Comparison of ENCODE assay signal across 9 mouse cellular contexts in genomic region chr1:59163030-59163461, GRCm38 (mm10). TPM values are rescaled to one million over a fixed set of nuclear protein-coding genes. Genes with fewer than 3 reads are reported as not detected.
DNase-seq lines count a peak whose midpoint lies in the region; ATAC-seq and TF ChIP-seq lines count a peak whose summit lies in the region.
"Had no signal": no experiment of that assay in that cellular context is flagged by ENCODE, and none has a peak within 500 bp of the region (broad histone marks: within the 10 kb centered on the region; RNA-seq: fewer than 3 reads in every experiment).

Mpp4 (minus strand) TSS chr1:59163389.

- peak; percentile 46 for DNase-seq in MEL (ENCODE audit: low read depth, low spot score)
- DNase-seq in embryo, embryonic 11 days: no peak
- no peak for DNase-seq in kidney, postnatal 25 days
- no peak for DNase-seq in heart, adult 2 months

- H3K9me3 ChIP-seq in MEL (replicated peaks; ENCODE audit: insufficient read depth, low read length): no peaks in the 10 kb centered on the region

- H3K27me3 ChIP-seq in C2C12 (ENCODE audit: control insufficient read depth, insufficient read depth, insufficient read length) (no peaks in the 10 kb centered on the region), MEL (ENCODE audit: control insufficient read depth in 1 of 2, insufficient read depth in 2 of 2, low read length in 2 of 2) (no peaks in the 10 kb centered on the region)
- H3K27me3 ChIP-seq in heart, adult 2 months (ENCODE audit: control insufficient read depth, insufficient read depth, low read length): no peaks in the 10 kb centered on the region

- H3K27ac ChIP-seq in MEL (ENCODE audit: control insufficient read depth, low read depth, low read length): peak within 1 kb of the TSS; percentile 34; the same call in 1 of the 2 replicates
- H3K27ac ChIP-seq in heart, adult 2 months: no peak within 1 kb of the TSS

- TF ChIP-seq POLR2A in MEL (IDR thresholded peaks at IDR 0.05; ENCODE audit: control insufficient read depth in 1 of 2, insufficient read depth in 1 of 2, low read depth in 1 of 2, low read length in 2 of 2, poor library complexity in 1 of 2): no peak
- no peak for TF ChIP-seq POLR2A in heart, adult 2 months (IDR thresholded peaks at IDR 0.05; ENCODE audit: insufficient read depth, low read depth, low read length)

- no peak for TF ChIP-seq RAD21 in MEL (IDR thresholded peaks at IDR 0.05; ENCODE audit: low read depth, low read length)

- no peaks in the 10 kb centered on the region for H3K79me2 ChIP-seq in C2C12 (ENCODE audit: control insufficient read depth, insufficient read depth)
- no peaks in the 10 kb centered on the region for H3K79me2 ChIP-seq in MEL (ENCODE audit: control insufficient read depth, insufficient read depth, low read length, poor library complexity)
- no peaks in the 10 kb centered on the region for H3K79me2 ChIP-seq in heart, adult 2 months (replicated peaks; ENCODE audit: control insufficient read depth, insufficient read depth, low read length)

- no peaks in the 10 kb centered on the region; a peak in 1 of 4 replicates for H3K4me1 ChIP-seq in MEL (ENCODE audit: control insufficient read depth in 1 of 2, insufficient read depth in 2 of 2, low read length in 2 of 2)
- peaks cover 1% of the 10 kb centered on the region for H3K4me1 ChIP-seq in heart, adult 2 months (ENCODE audit: control insufficient read depth, insufficient read depth, low read length)

- H3K4me3 ChIP-seq in C2C12 (ENCODE audit: insufficient read depth, poor library complexity, severe bottlenecking): no peak within 1 kb of the TSS
- no peak within 1 kb of the TSS for H3K4me3 ChIP-seq in MEL (ENCODE audit: control insufficient read depth in 1 of 2, insufficient read depth in 1 of 2, low read depth in 2 of 2, low read length in 2 of 2)
- no peak within 1 kb of the TSS for H3K4me3 ChIP-seq in heart, adult 2 months
- H3K4me3 ChIP-seq: erythroblast, embryonic 14.5 days had no signal

- 61% methylated on average over 12 of the region's 12 CpGs for WGBS in heart, adult 2 months

- H3K79me3 ChIP-seq in C2C12 (ENCODE audit: low read depth): no peaks in the 10 kb centered on the region

- TF ChIP-seq CTCF in C2C12 (IDR thresholded peaks at IDR 0.05; ENCODE audit: control insufficient read depth, insufficient read depth, insufficient read length) (no peak), MEL (IDR thresholded peaks at IDR 0.05 in 2 of 3, conservative IDR thresholded peaks at IDR 0.05 in 1 of 3; ENCODE audit: control insufficient read depth in 1 of 3, insufficient read depth in 1 of 3, low read depth in 2 of 3, low read length in 3 of 3, poor library complexity in 1 of 3, severe bottlenecking in 1 of 3) (no peak)
- TF ChIP-seq CTCF in heart, adult 2 months (IDR thresholded peaks at IDR 0.05): no peak

- peak; percentile 95 for ATAC-seq in granulocyte monocyte progenitor cell, adult 5-6 weeks (replicated peaks; ENCODE audit: poor library complexity, severe bottlenecking)
- peak; percentile 71 for ATAC-seq in megakaryocyte-erythroid progenitor cell, adult 5-6 weeks (replicated peaks; ENCODE audit: low FRiP score, low TSS enrichment, poor library complexity, severe bottlenecking)
- no peak for ATAC-seq in erythroblast, adult 5-6 weeks (replicated peaks; ENCODE audit: low FRiP score, poor library complexity, severe bottlenecking)

- peaks cover 23% of the 10 kb centered on the region for H3K36me3 ChIP-seq in C2C12 (ENCODE audit: control insufficient read depth, insufficient read depth)
- H3K36me3 ChIP-seq in MEL (ENCODE audit: control insufficient read depth in 1 of 2, insufficient read depth in 2 of 2, low read length in 2 of 2): no peaks in the 10 kb centered on the region
- H3K36me3 ChIP-seq in heart, adult 2 months (ENCODE audit: control insufficient read depth, insufficient read depth, low read length): no peaks in the 10 kb centered on the region

- H3ac ChIP-seq in C2C12 (ENCODE audit: control insufficient read depth, insufficient read length, low read depth): peak within 1 kb of the TSS; percentile 32

- H3K9ac ChIP-seq in MEL (ENCODE audit: control insufficient read depth, low read depth, low read length, poor library complexity, severe bottlenecking): no peak within 1 kb of the TSS
- no peak within 1 kb of the TSS for H3K9ac ChIP-seq in heart, adult 2 months (ENCODE audit: low read depth, low read length)

- TF ChIP-seq EP300 in MEL (IDR thresholded peaks at IDR 0.05; ENCODE audit: low read depth in 1 of 2, low read length in 2 of 2): no peak
- TF ChIP-seq EP300 in heart, adult 2 months (IDR thresholded peaks at IDR 0.05; ENCODE audit: insufficient read depth, low read depth, low read length): no peak

- intact Hi-C loops in heart, adult 2 months (cut with DNase I): no loop called here

TF ChIP-seq in C2C12, 6 proteins besides CTCF, POLR2A, EP300 and RAD21:
- TF ChIP-seq USF1 (IDR thresholded peaks at IDR 0.05; ENCODE audit: low read depth) (no peak), CEBPB (IDR thresholded peaks at IDR 0.05; ENCODE audit: low read depth) (no peak), MAX (IDR thresholded peaks at IDR 0.05) (peak; percentile 85), MYOD1 (IDR thresholded peaks at IDR 0.05; ENCODE audit: control insufficient read depth, insufficient read length, low read depth) (peak; percentile 91), MYOG (IDR thresholded peaks at IDR 0.05; ENCODE audit: control insufficient read depth, extremely low read depth, insufficient read length) (no peak), FOSL1 (IDR thresholded peaks at IDR 0.05; ENCODE audit: insufficient read depth, low read length, poor library complexity, severe bottlenecking) (peak; percentile 88)

TF ChIP-seq in MEL, 35 proteins besides CTCF, POLR2A, EP300 and RAD21:
- no peak for TF ChIP-seq BHLHE40 (IDR thresholded peaks at IDR 0.05; ENCODE audit: borderline replicate concordance, low read depth, low read length)
- TF ChIP-seq UBTF (IDR thresholded peaks at IDR 0.05; ENCODE audit: borderline replicate concordance, insufficient read depth, low read depth, low read length): no peak
- no peak for TF ChIP-seq USF2 (IDR thresholded peaks at IDR 0.05; ENCODE audit: borderline replicate concordance in 1 of 2, insufficient read depth in 1 of 2, low read depth in 1 of 2, low read length in 2 of 2)
- TF ChIP-seq TAL1 (IDR thresholded peaks at IDR 0.05; ENCODE audit: low read length): no peak
- no peak for TF ChIP-seq TBP (IDR thresholded peaks at IDR 0.05; ENCODE audit: low read depth, low read length)
- no peak for TF ChIP-seq MAFK (IDR thresholded peaks at IDR 0.05; ENCODE audit: borderline replicate concordance, low read depth, low read length)
- TF ChIP-seq ZNF384 (IDR thresholded peaks at IDR 0.05; ENCODE audit: low read depth, low read length): no peak
- no peak for TF ChIP-seq ZKSCAN1 (IDR thresholded peaks at IDR 0.05; ENCODE audit: low read depth, low read length)
- no peak for TF ChIP-seq E2F4 (IDR thresholded peaks at IDR 0.05; ENCODE audit: borderline replicate concordance, low read depth, low read length)
- TF ChIP-seq HCFC1 (IDR thresholded peaks at IDR 0.05; ENCODE audit: low read depth, low read length): no peak

RNA-seq across cellular contexts. Expression of gene Mpp4, which starts in this region (rescaled TPM):
- polyA plus RNA-seq in C2C12 (2012; fragmentation: generic; extraction: Trizol): 0.51 TPM
- total RNA-seq in MEL (2012; rRNA removed): 0.23 and 0.29 TPM in 2 replicates
- under 1 TPM in 1 of 2 experiments, not detected in 1; 0.19 TPM for polyA plus RNA-seq in MEL (2012; ENCODE audit: insufficient read depth in 1 of 2, insufficient read length in 2 of 2, low read depth in 1 of 2, low replicate concordance in 2 of 2, missing spikeins in 1 of 2)
- 2.1 and 2.9 TPM in 2 replicates for total RNA-seq in granulocyte monocyte progenitor cell, adult 5-6 weeks (2014; fragmentation: Nextera tagmentation)
- total RNA-seq in granulocyte monocyte progenitor cell, adult 5-6 weeks (2017): 0.39 TPM in 1 of 2 replicates, not detected in the other
- total RNA-seq in megakaryocyte-erythroid progenitor cell, adult 5-6 weeks (2014; fragmentation: Nextera tagmentation): 0.76 and 1.7 TPM in 2 replicates
- total RNA-seq in megakaryocyte-erythroid progenitor cell, adult 5-6 weeks (2017): 2.6 TPM in 1 of 2 replicates, not detected in the other
- total RNA-seq in erythroblast, adult 5-6 weeks (2015; ENCODE audit: low replicate concordance): 0.84 and 1.9 TPM in 2 replicates
- 0.56 and 0.85 TPM in 2 replicates for total RNA-seq in erythroblast, adult 5-6 weeks (2017; ENCODE audit: low replicate concordance)
- total RNA-seq in heart, adult 2 months (2021): not detected
- polyA plus RNA-seq in heart, adult 2 months (2012; rRNA removed): 0.26 and 0.45 TPM in 2 replicates

Comparison
In these comparisons a context has a peak if more than half of its experiments do, and no peak if none do; other contexts are left out.
1. Peak in DNase-seq and H3K27ac ChIP-seq in MEL; RNA of the gene not detected or under 1 TPM.